Mouse (Mus musculus) stomach, embryonic 15.5 days (tissue): ENCODE data around the gene Cd55b. TPM values are rescaled to one million over a fixed set of nuclear protein-coding genes. Genes with fewer than 3 reads are reported as not detected.
A peak's percentile ranks its signal among the peaks of the same experiment; 100 is the strongest.
"Not testable (repeated sequence)": the region's sequence is repeated elsewhere in the genome, so short reads cannot be mapped to it uniquely, and the experiment has no call there.

Experiments
- ATAC-seq: fragments of 200-750 bp; cut with Nextera tagmentation; 2 replicates; pipeline ENCODE4 v1.8.0; 2017; ENCODE audit warnings: low read depth, moderate number of reproducible peaks, moderate TSS enrichment; ENCODE audit not compliant: insufficient read depth, low FRiP score
- H3K27ac ChIP-seq: fragments of 300-500 bp; sonication (generic); 2 replicates; pipeline ENCODE4 v1.5.1; 2015; ENCODE audit warnings: mild to moderate bottlenecking, inconsistent platforms
- H3K27me3 ChIP-seq: fragments of 300-500 bp; sonication (generic); replicated peaks from 2 replicates; pipeline ENCODE4 v1.6.1; 2015; ENCODE audit warnings: inconsistent platforms
- H3K36me3 ChIP-seq: fragments of 300-500 bp; sonication (generic); 2 replicates; pipeline ENCODE4 v1.6.1; 2015; ENCODE audit warnings: inconsistent platforms
- H3K4me1 ChIP-seq: fragments of 300-500 bp; sonication (generic); 2 replicates; pipeline ENCODE4 v1.6.1; 2015; ENCODE audit warnings: inconsistent platforms
- H3K4me2 ChIP-seq: fragments of 300-500 bp; sonication (generic); 2 replicates; pipeline ENCODE4 v1.6.1; 2015; ENCODE audit warnings: mild to moderate bottlenecking, inconsistent platforms
- H3K4me3 ChIP-seq: fragments of 300-500 bp; sonication (generic); replicated peaks from 2 replicates; pipeline ENCODE4 v1.5.1; 2015; ENCODE audit warnings: inconsistent platforms
- H3K9ac ChIP-seq: fragments of 300-500 bp; sonication (generic); 2 replicates; pipeline ENCODE4 v1.6.1; 2015; ENCODE audit warnings: inconsistent platforms
- H3K9me3 ChIP-seq: fragments of 300-500 bp; sonication (generic); 2 replicates; pipeline ENCODE4 v1.6.1; 2016; ENCODE audit warnings: inconsistent platforms
- WGBS: fragments of 180-500 bp; shearing (Covaris S2); methylation state at CpG from one replicate; pipeline ENCODE4 v1.1.7; 2015; 5-methylcytosine and 5-hydroxymethylcytosine counted together
- polyA plus RNA-seq: library from polyadenylated mRNA; unstranded; fragments of >200 nt; fragmentation: Nextera tagmentation; extraction: Ambion mirVana; gene quantifications from 2 replicates; pipeline ENCODE4 v1.2.1, GENCODE M21; 2015

Cd55b gene
- polyA plus RNA-seq, 1 experiment from 2014 or later, result not detected

- not testable (repeated sequence) for H3K4me1 ChIP-seq, H3K9ac ChIP-seq, ATAC-seq, H3K4me2 ChIP-seq, H3K4me3 ChIP-seq, H3K27me3 ChIP-seq, H3K36me3 ChIP-seq, H3K27ac ChIP-seq, H3K9me3 ChIP-seq
Measured at GRCm38 (mm10) chr1:130397109-130397508, 25.7 kb downstream of the Cd55b start.

- not testable (repeated sequence) for H3K27me3 ChIP-seq, H3K4me2 ChIP-seq, H3K9me3 ChIP-seq, H3K27ac ChIP-seq, H3K36me3 ChIP-seq, H3K4me1 ChIP-seq, H3K4me3 ChIP-seq, ATAC-seq, H3K9ac ChIP-seq
Measured at GRCm38 (mm10) chr1:130387282-130387681, 35.5 kb downstream of the Cd55b start.

- 84% methylated on average over 14 of the region's 14 CpGs for WGBS
- no peaks in the 10 kb centered on the region for H3K4me1 ChIP-seq
- no peaks in the 10 kb centered on the region for H3K27me3 ChIP-seq
- no peak overlapping the region for H3K9ac ChIP-seq
- no peak overlapping the region for H3K4me2 ChIP-seq
- no peak for ATAC-seq
- H3K4me3 ChIP-seq, result no peak overlapping the region
- no peak overlapping the region for H3K27ac ChIP-seq
- no peaks in the 10 kb centered on the region for H3K36me3 ChIP-seq
- no peaks in the 10 kb centered on the region for H3K9me3 ChIP-seq
Measured at GRCm38 (mm10) chr1:130377726-130378429, 44.9 kb downstream of the Cd55b start.

GRCm38 (mm10) chr1:130374173-130374785 is 48.5 kb downstream of the Cd55b start:
- Histone ChIP-seq H3K4me2 (no peak overlapping the region), H3K4me1 (no peaks in the 10 kb centered on the region), H3K9me3 (no peaks in the 10 kb centered on the region), H3K4me3 (no peak overlapping the region), H3K9ac (no peak overlapping the region), H3K27ac (no peak overlapping the region), H3K27me3 (no peaks in the 10 kb centered on the region), H3K36me3 (no peaks in the 10 kb centered on the region)
- peak; percentile 76; the same call in 1 of the 2 replicates for ATAC-seq
- 51% methylated on average over 3 of the region's 3 CpGs for WGBS

GRCm38 (mm10) chr1:130373398-130374083 is 49.3 kb downstream of the Cd55b start:
- Histone ChIP-seq H3K27me3 (no peaks in the 10 kb centered on the region), H3K9ac (no peak overlapping the region), H3K27ac (no peak overlapping the region), H3K4me1 (no peaks in the 10 kb centered on the region), H3K4me2 (no peak overlapping the region), H3K4me3 (no peak overlapping the region), H3K9me3 (no peaks in the 10 kb centered on the region), H3K36me3 (no peaks in the 10 kb centered on the region)
- WGBS, result 37% methylated on average over 2 of the region's 2 CpGs
- no peak for ATAC-seq

GRCm38 (mm10) chr1:130371895-130372528 is 50.8 kb downstream of the Cd55b start:
- Histone ChIP-seq H3K27ac (no peak overlapping the region), H3K36me3 (no peaks in the 10 kb centered on the region), H3K4me3 (no peak overlapping the region), H3K4me2 (no peak overlapping the region), H3K27me3 (no peaks in the 10 kb centered on the region), H3K9ac (no peak overlapping the region), H3K9me3 (no peaks in the 10 kb centered on the region), H3K4me1 (no peaks in the 10 kb centered on the region)
- ATAC-seq, result no peak
- WGBS, result 38% methylated on average over 7 of the region's 7 CpGs

- 86% methylated on average over 5 of the region's 5 CpGs for WGBS
- Histone ChIP-seq H3K4me2 (no peak overlapping the region), H3K9me3 (no peaks in the 10 kb centered on the region), H3K27ac (no peak overlapping the region), H3K4me1 (no peaks in the 10 kb centered on the region), H3K4me3 (no peak overlapping the region), H3K36me3 (no peaks in the 10 kb centered on the region), H3K27me3 (no peaks in the 10 kb centered on the region), H3K9ac (no peak overlapping the region)
- ATAC-seq, result no peak
Measured at GRCm38 (mm10) chr1:130371291-130371690, 51.5 kb downstream of the Cd55b start.

- WGBS, result 15% methylated on average over 1 of the region's 1 CpGs
- Histone ChIP-seq H3K9ac (no peak overlapping the region), H3K4me2 (no peak overlapping the region), H3K9me3 (no peaks in the 10 kb centered on the region), H3K4me3 (no peak overlapping the region), H3K27ac (no peak overlapping the region), H3K36me3 (no peaks in the 10 kb centered on the region), H3K27me3 (no peaks in the 10 kb centered on the region), H3K4me1 (no peaks in the 10 kb centered on the region)
- ATAC-seq, result no peak
Measured at GRCm38 (mm10) chr1:130350077-130350635, 72.7 kb downstream of the Cd55b start.

- no peaks in the 10 kb centered on the region for H3K4me1 ChIP-seq
- WGBS, result 78% methylated on average over 9 of the region's 9 CpGs
- H3K4me2 ChIP-seq, result no peak overlapping the region
- ATAC-seq, result no peak
- no peaks in the 10 kb centered on the region for H3K9me3 ChIP-seq
- H3K4me3 ChIP-seq, result no peak overlapping the region
- no peaks in the 10 kb centered on the region for H3K27me3 ChIP-seq
- H3K36me3 ChIP-seq, result no peaks in the 10 kb centered on the region
- no peak overlapping the region for H3K9ac ChIP-seq
- no peak overlapping the region for H3K27ac ChIP-seq
Measured at GRCm38 (mm10) chr1:130342429-130342828, 80.4 kb downstream of the Cd55b start.

Other genes starting within 250 kb of the Cd55b start
- 43.4 TPM in 2 replicates for gene Cd55, start 39.7 kb upstream of the Cd55b start, polyA plus RNA-seq
- 0.12 and 0.18 TPM in 2 replicates for gene Zp3r, start 206.6 kb upstream of the Cd55b start, polyA plus RNA-seq
- 0.90 and 1.2 TPM in 2 replicates for gene C4bp, start 238.6 kb upstream of the Cd55b start, polyA plus RNA-seq